Mouse (Mus musculus) neural tube, embryonic 14.5 days (tissue): Measurements from ENCODE around the gene Tenm2. TPM values are rescaled to one million over a fixed set of nuclear protein-coding genes. Genes with fewer than 3 reads are reported as not detected.

Experiments used
- ATAC-seq: fragments of 200-750 bp; cut with Nextera tagmentation; 2 replicates; pipeline ENCODE4 v1.8.0; 2017; ENCODE audit warnings: low read depth, mild to moderate bottlenecking, moderate TSS enrichment, moderate library complexity
- H3K27ac ChIP-seq: fragments of 300-500 bp; sonication (generic); 2 replicates; pipeline ENCODE4 v1.5.1; 2014; ENCODE audit warnings: low read depth, mild to moderate bottlenecking, control low read depth, low read length, moderate library complexity, mixed read lengths
- H3K27me3 ChIP-seq: fragments of 300-500 bp; sonication (generic); 2 replicates; pipeline ENCODE4 v1.6.1; 2014; ENCODE audit warnings: low read length; ENCODE audit not compliant: control insufficient read depth, insufficient read depth
- H3K36me3 ChIP-seq: fragments of 300-500 bp; sonication (generic); 2 replicates; pipeline ENCODE4 v1.6.1; 2014; ENCODE audit warnings: low read length, mixed read lengths; ENCODE audit not compliant: control insufficient read depth, insufficient read depth
- H3K4me1 ChIP-seq: fragments of 300-500 bp; sonication (generic); 2 replicates; pipeline ENCODE4 v1.6.1; 2014; ENCODE audit warnings: low read length; ENCODE audit not compliant: control insufficient read depth, insufficient read depth
- H3K4me2 ChIP-seq: fragments of 300-500 bp; sonication (generic); 2 replicates; pipeline ENCODE4 v1.6.1; 2014; ENCODE audit warnings: mild to moderate bottlenecking, low read depth, low read length, control low read depth
- H3K4me3 ChIP-seq: fragments of 300-500 bp; sonication (generic); 2 replicates; pipeline ENCODE4 v1.5.1; 2014; ENCODE audit warnings: low read depth, low read length, control low read depth, mixed read lengths
- H3K9ac ChIP-seq: fragments of 300-500 bp; sonication (generic); replicated peaks from 2 replicates; pipeline ENCODE4 v1.6.1; 2014; ENCODE audit warnings: low read depth, mild to moderate bottlenecking, control low read depth, low read length, mixed read lengths
- H3K9me3 ChIP-seq: fragments of 300-500 bp; sonication (generic); 2 replicates; pipeline ENCODE4 v1.6.1; 2016; ENCODE audit warnings: low read length; ENCODE audit not compliant: control insufficient read depth
- WGBS: fragments of 180-500 bp; shearing (Covaris S2); extraction: QIAGEN DNeasy Blood & Tissue Kit; methylation state at CpG from one replicate; pipeline ENCODE4 v1.1.7; 2014; 5-methylcytosine and 5-hydroxymethylcytosine counted together
- polyA plus RNA-seq: library from polyadenylated mRNA; unstranded; fragments of >200 nt; fragmentation: Nextera tagmentation; extraction: Ambion mirVana; gene quantifications from 2 replicates; pipeline ENCODE4 v1.2.1, GENCODE M21; 2014

Tenm2 gene
- polyA plus RNA-seq, 1 experiment from 2014 or later, result 32.2 TPM

GRCm38 (mm10) chr11:36334100-36334735, 901.5 kb downstream of the Tenm2 start:
- Histone ChIP-seq H3K9me3 (no peaks in the 10 kb centered on the region), H3K27me3 (no peaks in the 10 kb centered on the region), H3K4me3 (no peak overlapping the region), H3K9ac (no peak overlapping the region), H3K27ac (no peak overlapping the region), H3K4me2 (no peak overlapping the region), H3K36me3 (no peaks in the 10 kb centered on the region), H3K4me1 (peaks cover 9% of the 10 kb centered on the region)
- WGBS, result 10% methylated on average over 7 of the region's 7 CpGs
- ATAC-seq, result 0 out of 2 replicates have a peak, but pooled peaks have one; percentile 35

- no peaks in the 10 kb centered on the region for H3K27me3 ChIP-seq
- WGBS, result 38% methylated on average over 12 of the region's 12 CpGs
- peak; percentile 44; the same call in 1 of the 2 replicates for ATAC-seq
- H3K4me2 ChIP-seq, result no peak overlapping the region
- no peak overlapping the region for H3K4me3 ChIP-seq
- no peak overlapping the region for H3K27ac ChIP-seq
- H3K9me3 ChIP-seq, result no peaks in the 10 kb centered on the region
- H3K36me3 ChIP-seq, result no peaks in the 10 kb centered on the region
- no peak overlapping the region for H3K9ac ChIP-seq
- peaks cover 9% of the 10 kb centered on the region for H3K4me1 ChIP-seq
These were observed 903.5 kb downstream of the Tenm2 start for GRCm38 (mm10) chr11:36332222-36332621.

- peaks cover 9% of the 10 kb centered on the region for H3K4me1 ChIP-seq
- ATAC-seq, result peak; percentile 79; the same call in 1 of the 2 replicates
- no peak overlapping the region for H3K9ac ChIP-seq
- WGBS, result 33% methylated on average over 13 of the region's 13 CpGs
- no peak overlapping the region for H3K4me3 ChIP-seq
- no peak overlapping the region for H3K4me2 ChIP-seq
- no peaks in the 10 kb centered on the region for H3K36me3 ChIP-seq
- no peak overlapping the region for H3K27ac ChIP-seq
- H3K27me3 ChIP-seq, result no peaks in the 10 kb centered on the region
- no peaks in the 10 kb centered on the region for H3K9me3 ChIP-seq
These were observed 904.2 kb downstream of the Tenm2 start for GRCm38 (mm10) chr11:36331408-36332178.

GRCm38 (mm10) chr11:36327243-36327642, 908.5 kb downstream of the Tenm2 start:
- no peak overlapping the region for H3K27ac ChIP-seq
- H3K27me3 ChIP-seq, result no peaks in the 10 kb centered on the region
- H3K4me1 ChIP-seq, result peaks cover 13% of the 10 kb centered on the region
- no peaks in the 10 kb centered on the region for H3K9me3 ChIP-seq
- no peak overlapping the region for H3K4me2 ChIP-seq
- WGBS, result 87% methylated on average over 5 of the region's 5 CpGs
- no peaks in the 10 kb centered on the region for H3K36me3 ChIP-seq
- H3K4me3 ChIP-seq, result no peak overlapping the region
- H3K9ac ChIP-seq, result no peak overlapping the region
- no peak for ATAC-seq

- H3K27me3 ChIP-seq, result no peaks in the 10 kb centered on the region
- 91% methylated on average over 4 of the region's 4 CpGs for WGBS
- H3K27ac ChIP-seq, result no peak overlapping the region
- H3K4me3 ChIP-seq, result no peak overlapping the region
- H3K36me3 ChIP-seq, result no peaks in the 10 kb centered on the region
- H3K4me2 ChIP-seq, result no peak overlapping the region
- no peak for ATAC-seq
- H3K9ac ChIP-seq, result no peak overlapping the region
- H3K4me1 ChIP-seq, result no peaks in the 10 kb centered on the region
- no peaks in the 10 kb centered on the region for H3K9me3 ChIP-seq
These were observed 926.4 kb downstream of the Tenm2 start for GRCm38 (mm10) chr11:36309317-36309716.

GRCm38 (mm10) chr11:36307276-36307675, 928.5 kb downstream of the Tenm2 start:
- WGBS, result 84% methylated on average over 6 of the region's 6 CpGs
- no peak overlapping the region for H3K27ac ChIP-seq
- no peak overlapping the region for H3K4me2 ChIP-seq
- no peak overlapping the region for H3K9ac ChIP-seq
- H3K27me3 ChIP-seq, result no peaks in the 10 kb centered on the region
- H3K4me3 ChIP-seq, result no peak overlapping the region
- no peak for ATAC-seq
- peaks cover 3% of the 10 kb centered on the region; the same call in 1 of the 2 replicates for H3K4me1 ChIP-seq
- no peaks in the 10 kb centered on the region for H3K36me3 ChIP-seq
- H3K9me3 ChIP-seq, result no peaks in the 10 kb centered on the region

GRCm38 (mm10) chr11:36305348-36305950, 930.3 kb downstream of the Tenm2 start:
- Histone ChIP-seq H3K9me3 (no peaks in the 10 kb centered on the region), H3K9ac (no peak overlapping the region), H3K27ac (no peak overlapping the region), H3K4me3 (no peak overlapping the region), H3K4me1 (peaks cover 6% of the 10 kb centered on the region; the same call in 1 of the 2 replicates), H3K36me3 (no peaks in the 10 kb centered on the region), H3K27me3 (no peaks in the 10 kb centered on the region), H3K4me2 (no peak overlapping the region)
- no peak for ATAC-seq
- 86% methylated on average over 10 of the region's 10 CpGs for WGBS

- no peak overlapping the region for H3K4me2 ChIP-seq
- no peaks in the 10 kb centered on the region for H3K36me3 ChIP-seq
- ATAC-seq, result peak; percentile 38; the same call in 1 of the 2 replicates
- 15% methylated on average over 2 of the region's 2 CpGs for WGBS
- H3K9me3 ChIP-seq, result no peaks in the 10 kb centered on the region
- no peak overlapping the region for H3K4me3 ChIP-seq
- no peak overlapping the region for H3K27ac ChIP-seq
- H3K27me3 ChIP-seq, result no peaks in the 10 kb centered on the region
- H3K4me1 ChIP-seq, result peaks cover 6% of the 10 kb centered on the region; the same call in 1 of the 2 replicates
- H3K9ac ChIP-seq, result no peak overlapping the region
These were observed 932.8 kb downstream of the Tenm2 start for GRCm38 (mm10) chr11:36302913-36303371.

- no peak overlapping the region for H3K9ac ChIP-seq
- no peaks in the 10 kb centered on the region for H3K27me3 ChIP-seq
- H3K9me3 ChIP-seq, result no peaks in the 10 kb centered on the region
- ATAC-seq, result no peak
- no peak overlapping the region for H3K27ac ChIP-seq
- H3K4me1 ChIP-seq, result peaks cover 6% of the 10 kb centered on the region; the same call in 1 of the 2 replicates
- H3K4me2 ChIP-seq, result no peak overlapping the region
- WGBS, result 60% methylated on average over 7 of the region's 7 CpGs
- no peaks in the 10 kb centered on the region for H3K36me3 ChIP-seq
- H3K4me3 ChIP-seq, result no peak overlapping the region
These were observed 933.7 kb downstream of the Tenm2 start for GRCm38 (mm10) chr11:36302096-36302495.
